Mouse (Mus musculus) lung, postnatal 36 days (tissue): Measurements from ENCODE around the gene Gm12258.
A peak's percentile ranks its signal among the peaks of the same experiment; 100 is the strongest.

Experiments
- DNase-seq: peaks from one replicate; pipeline ENCODE4 v3.0.0; 2022; ENCODE audit warnings: mixed read lengths

Gene Gm12258

GRCm38 (mm10) chr11:58903511-58904409 is 56.8 kb downstream of the Gm12258 start, which contains the start of gene Zfp39:
Gene Zfp39 (minus strand): TSS chr11:58904225.
- DNase-seq = peak; percentile 98

- DNase-seq = no peak
Observed at GRCm38 (mm10) chr11:58904410-58904718, 57.4 kb downstream of the Gm12258 start.

GRCm38 (mm10) chr11:58904838-58905237 is 57.9 kb downstream of the Gm12258 start:
- DNase-seq = peak; percentile 54
